Mouse (Mus musculus): ENCODE measurements at regions not wholly inside any gene's neighbourhood (a gene's known extent, or its start where the extent isn't known, plus 50 kb on each side); places are given as distances from the start of the nearest gene placed in this dataset.

DNA sequence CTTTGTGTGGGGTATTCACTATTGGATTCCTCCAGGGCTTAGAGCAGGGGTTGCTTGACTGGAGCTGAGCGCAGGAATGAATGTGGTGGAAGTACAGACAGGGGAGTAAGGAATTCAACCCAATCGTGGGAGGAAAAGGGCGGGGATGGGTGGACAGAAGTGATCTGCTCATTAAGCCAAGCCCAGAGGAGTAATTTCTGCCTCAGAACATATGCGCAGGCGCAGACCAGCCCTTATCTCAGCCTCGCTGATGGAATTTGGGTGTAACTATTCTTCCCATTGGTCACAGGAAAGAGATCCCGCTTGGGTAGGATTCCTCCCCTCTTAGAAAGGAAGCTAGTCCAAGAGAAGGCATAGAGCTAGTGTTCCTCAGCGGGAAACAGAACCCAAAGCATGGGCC, 158.8 kb downstream of the Efnb1 start:
- ATAC-seq (ENCODE audit: insufficient number of reproducible peaks, low FRiP score, low TSS enrichment) = no peak

DNA sequence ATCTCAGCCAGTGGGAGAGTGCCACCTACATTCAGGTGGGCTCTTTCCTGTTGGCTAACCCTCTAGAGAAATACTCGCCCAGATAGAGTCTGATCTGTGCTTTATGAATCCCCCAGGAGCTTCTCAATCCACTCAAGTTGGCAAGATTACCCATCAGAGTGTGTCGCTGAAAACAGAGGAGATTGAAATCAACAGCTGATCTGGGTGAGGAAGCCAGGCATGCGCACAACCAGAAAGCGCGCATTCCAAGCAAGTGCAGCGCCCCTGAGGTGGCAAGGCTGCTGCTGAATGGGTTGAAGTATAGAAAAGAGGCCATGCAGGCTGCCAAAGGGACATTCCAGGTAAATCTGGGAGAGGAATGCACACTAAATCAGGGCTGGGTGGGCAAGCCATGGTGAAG, 158.0 kb downstream of the Efnb1 start:
- no peak for ATAC-seq (ENCODE audit: insufficient number of reproducible peaks, low FRiP score, low TSS enrichment)

- no peak for ATAC-seq (ENCODE audit: insufficient number of reproducible peaks, low FRiP score, low TSS enrichment)
Observed at GRCm38 (mm10) chrX:99292758-99293157, 156.8 kb downstream of the Efnb1 start.

DNA sequence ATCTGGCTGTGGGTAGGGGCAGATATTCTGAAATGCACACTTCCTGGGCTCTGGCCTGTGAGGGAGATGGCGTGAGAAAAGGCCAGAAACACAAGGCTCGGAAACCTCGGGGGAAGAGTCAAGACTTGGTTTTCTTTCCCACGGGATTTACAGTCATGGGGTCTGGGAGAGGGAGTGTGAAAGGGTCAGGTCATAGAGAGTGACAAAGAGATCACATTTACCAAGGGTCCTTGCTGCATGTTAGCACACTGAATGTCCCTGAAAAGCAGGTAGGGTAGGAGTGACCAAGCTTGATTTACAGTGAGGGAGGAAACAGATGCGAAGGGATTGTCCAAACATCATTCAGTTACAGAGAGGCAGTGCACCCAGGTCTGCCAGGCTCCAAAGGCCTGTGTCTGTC, 156.0 kb downstream of the Efnb1 start:
- no peak for ATAC-seq (ENCODE audit: insufficient number of reproducible peaks, low FRiP score, low TSS enrichment)

DNA sequence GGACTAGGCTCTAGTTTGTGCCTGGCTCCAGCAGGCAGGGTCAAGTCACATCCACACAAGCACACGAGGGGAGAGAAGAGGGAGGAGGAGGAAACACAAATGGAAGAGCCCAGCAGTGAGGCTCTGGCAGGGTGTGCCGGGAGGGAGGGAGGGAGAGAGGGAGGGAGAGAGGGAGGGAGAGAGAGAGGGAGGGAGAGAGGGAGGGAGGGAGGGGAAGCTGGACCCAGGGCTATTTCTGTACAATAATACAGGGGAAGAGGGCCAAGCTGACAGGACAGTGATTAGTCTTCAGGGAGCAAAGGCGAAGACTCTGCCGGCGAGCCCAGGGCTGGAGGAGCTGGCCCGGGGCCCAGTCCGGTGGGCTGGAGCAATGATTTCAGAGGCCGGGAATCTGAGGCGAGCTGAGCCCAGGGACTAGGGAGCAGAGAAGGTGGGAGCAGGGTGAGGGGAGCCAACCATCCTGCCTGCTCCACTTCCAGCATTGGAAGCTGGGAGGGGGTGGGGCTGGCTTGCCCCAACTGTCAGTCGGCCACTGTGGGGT, 155.6 kb downstream of the Efnb1 start:
- ATAC-seq (ENCODE audit: insufficient number of reproducible peaks, low FRiP score, low TSS enrichment) = no peak

DNA sequence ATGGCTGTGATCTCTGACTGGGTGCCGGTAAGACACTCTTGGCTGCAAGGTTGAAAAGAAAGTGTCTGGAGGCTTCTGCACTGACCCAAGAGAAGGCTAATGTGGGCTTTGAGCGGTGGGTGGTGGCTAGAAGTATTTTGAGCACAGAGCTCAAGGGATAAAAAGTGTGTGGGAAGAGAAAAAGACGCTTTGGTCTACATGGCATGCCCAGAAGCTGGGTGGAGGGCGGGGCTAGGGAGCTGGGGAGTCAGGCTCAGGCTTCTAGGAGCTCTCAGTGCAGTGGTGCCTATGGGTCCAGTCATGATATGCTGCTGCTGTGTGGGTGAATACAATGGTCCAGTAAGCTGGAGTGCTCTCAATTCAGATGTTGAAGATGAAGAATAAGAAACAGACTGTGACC, 152.1 kb downstream of the Efnb1 start:
- no peak for ATAC-seq (ENCODE audit: insufficient number of reproducible peaks, low FRiP score, low TSS enrichment)

GRCm38 (mm10) chrX:99286876-99287275, 150.9 kb downstream of the Efnb1 start:
- no peak for ATAC-seq (ENCODE audit: insufficient number of reproducible peaks, low FRiP score, low TSS enrichment)

- ATAC-seq (ENCODE audit: insufficient number of reproducible peaks, low FRiP score, low TSS enrichment) = no peak
Observed at GRCm38 (mm10) chrX:99285611-99286010, 149.7 kb downstream of the Efnb1 start.

- no peak for ATAC-seq (ENCODE audit: insufficient number of reproducible peaks, low FRiP score, low TSS enrichment)
Observed at GRCm38 (mm10) chrX:99280991-99281390, 145.1 kb downstream of the Efnb1 start.

DNA sequence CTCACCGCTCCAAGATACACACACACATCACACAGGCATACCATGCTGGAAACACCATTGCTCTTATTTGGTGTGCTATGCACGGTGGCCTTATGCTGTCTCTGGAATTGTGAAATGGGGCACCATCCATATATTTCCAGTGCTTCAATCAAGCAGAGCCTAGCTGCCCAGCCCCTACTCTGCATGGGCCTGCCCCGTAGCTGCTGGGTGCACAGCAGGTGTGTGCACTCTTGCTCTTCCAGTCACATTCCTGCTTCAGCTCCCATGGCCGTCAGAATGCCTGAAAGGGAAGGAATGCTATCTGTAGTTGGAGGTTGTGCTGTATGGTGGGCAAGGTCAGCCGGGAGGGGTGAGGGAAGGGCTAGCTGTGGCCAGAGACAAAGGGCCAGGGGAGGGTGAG, 144.6 kb downstream of the Efnb1 start:
- ATAC-seq (ENCODE audit: insufficient number of reproducible peaks, low FRiP score, low TSS enrichment) = no peak

GRCm38 (mm10) chrX:99275536-99275935, 139.6 kb downstream of the Efnb1 start:
- ATAC-seq (ENCODE audit: insufficient number of reproducible peaks, low FRiP score, low TSS enrichment) = no peak

- ATAC-seq (ENCODE audit: insufficient number of reproducible peaks, low FRiP score, low TSS enrichment) = no peak
Observed at GRCm38 (mm10) chrX:99271908-99272307, 136.0 kb downstream of the Efnb1 start.

- no peak for ATAC-seq (ENCODE audit: insufficient number of reproducible peaks, low FRiP score, low TSS enrichment)
Observed at GRCm38 (mm10) chrX:99249038-99249607, 113.2 kb downstream of the Efnb1 start.

DNA sequence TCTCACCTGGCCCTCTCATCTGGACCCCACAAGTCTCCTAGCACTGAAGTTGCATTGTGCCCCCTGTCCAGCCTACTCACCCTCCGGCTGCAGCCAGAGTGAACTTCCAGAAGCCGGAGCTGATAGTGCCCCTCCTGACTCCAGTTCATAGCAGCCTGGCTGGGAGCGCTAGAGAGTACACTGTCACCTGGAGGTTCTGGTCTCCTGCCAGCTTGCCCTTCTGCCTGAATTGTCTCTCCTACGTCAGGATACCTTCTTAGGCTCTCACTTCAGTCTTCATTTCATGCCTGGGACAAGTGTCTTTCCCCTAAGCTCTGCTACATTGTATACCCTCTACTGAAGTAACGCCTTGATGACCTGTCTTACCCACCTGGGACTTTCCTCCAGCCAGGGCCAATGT, 112.3 kb downstream of the Efnb1 start:
- no peak for ATAC-seq (ENCODE audit: insufficient number of reproducible peaks, low FRiP score, low TSS enrichment)

- ATAC-seq (ENCODE audit: insufficient number of reproducible peaks, low FRiP score, low TSS enrichment) = 0 out of 2 replicates have a peak, but pooled peaks have one; percentile 43
Observed at GRCm38 (mm10) chrX:99246704-99247103, 110.8 kb downstream of the Efnb1 start.

GRCm38 (mm10) chrX:99246051-99246450, 110.1 kb downstream of the Efnb1 start:
- ATAC-seq (ENCODE audit: insufficient number of reproducible peaks, low FRiP score, low TSS enrichment) = no peak

DNA sequence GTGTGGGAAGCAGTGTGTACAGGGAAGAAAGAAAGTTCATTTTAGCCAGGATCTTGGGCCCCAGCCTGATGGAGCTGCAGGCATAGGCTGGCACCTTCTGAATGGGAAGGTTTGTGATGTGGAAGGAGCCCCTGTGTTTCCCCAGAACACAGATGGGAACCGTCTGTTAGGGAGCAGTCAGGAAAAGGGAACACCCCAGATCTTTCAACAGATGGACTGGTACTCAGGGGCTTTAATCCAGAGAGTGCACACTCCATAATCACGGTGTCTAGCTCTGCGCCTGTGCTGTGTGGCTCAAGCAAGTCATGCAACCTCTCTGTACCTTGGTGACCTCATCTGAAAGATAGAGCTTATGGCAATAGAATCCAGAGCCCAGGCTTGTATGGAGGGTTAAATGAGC, 109.6 kb downstream of the Efnb1 start:
- no peak for ATAC-seq (ENCODE audit: insufficient number of reproducible peaks, low FRiP score, low TSS enrichment)

DNA sequence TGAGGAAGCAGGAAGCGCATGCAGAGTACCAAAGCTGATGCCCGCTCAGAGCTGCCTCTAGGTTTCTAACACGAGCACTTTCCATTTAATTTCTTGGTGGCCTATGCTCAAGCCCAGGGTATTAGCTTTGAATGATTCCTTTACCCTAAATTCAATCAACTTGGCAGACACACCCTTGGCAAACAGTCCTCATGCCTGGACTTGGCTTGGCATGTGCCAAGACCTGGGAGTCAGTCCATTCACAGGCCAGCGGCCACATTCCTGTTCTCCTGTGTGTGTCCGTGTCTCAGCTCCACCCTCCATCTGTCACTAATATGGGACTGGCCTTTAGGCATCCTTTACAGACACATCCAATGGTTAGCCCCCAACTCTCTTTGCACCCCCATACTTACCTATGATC, 107.3 kb downstream of the Efnb1 start:
- ATAC-seq (ENCODE audit: insufficient number of reproducible peaks, low FRiP score, low TSS enrichment) = 0 out of 2 replicates have a peak, but pooled peaks have one; percentile 24

GRCm38 (mm10) chrX:99241684-99242118, 105.8 kb downstream of the Efnb1 start:
- no peak for ATAC-seq (ENCODE audit: insufficient number of reproducible peaks, low FRiP score, low TSS enrichment)

GRCm38 (mm10) chrX:99233035-99233434, 97.1 kb downstream of the Efnb1 start:
- ATAC-seq (ENCODE audit: insufficient number of reproducible peaks, low FRiP score, low TSS enrichment) = no peak

- no peak for ATAC-seq (ENCODE audit: insufficient number of reproducible peaks, low FRiP score, low TSS enrichment)
Observed at GRCm38 (mm10) chrX:99232331-99232730, 96.4 kb downstream of the Efnb1 start.

GRCm38 (mm10) chrX:99225111-99225752, 89.3 kb downstream of the Efnb1 start:
- ATAC-seq (ENCODE audit: insufficient number of reproducible peaks, low FRiP score, low TSS enrichment) = no peak

Data from cerebellum, adult (tissue).